Mouse (Mus musculus) inflammation-experienced regulatory T-cells, adult 6 months (primary cell): ENCODE measurements at regions not wholly inside any gene's neighbourhood (a gene's known extent, or its start where the extent isn't known, plus 50 kb on each side); places are given as distances from the start of the nearest gene placed in this dataset.
A peak's percentile ranks its signal among the peaks of the same experiment; 100 is the strongest.

Source experiments
- ATAC-seq: one replicate; pipeline ENCODE4 v1.8.0; 2017

GRCm38 (mm10) chr3:146337429-146337828 lies 67.0 kb upstream of the Ssx2ip start:
- no peak for ATAC-seq

- no peak for ATAC-seq
These were observed 66.6 kb upstream of the Ssx2ip start for GRCm38 (mm10) chr3:146337861-146338281.

GRCm38 (mm10) chr3:146338445-146338844 lies 66.0 kb upstream of the Ssx2ip start:
- ATAC-seq, result no peak

GRCm38 (mm10) chr3:146340316-146341055 lies 64.0 kb upstream of the Ssx2ip start:
- ATAC-seq, result no peak

GRCm38 (mm10) chr3:146341652-146342340 lies 62.6 kb upstream of the Ssx2ip start:
- ATAC-seq, result no peak

- ATAC-seq, result no peak
These were observed 61.7 kb upstream of the Ssx2ip start for GRCm38 (mm10) chr3:146342727-146343126.

GRCm38 (mm10) chr3:146343649-146344401 lies 60.6 kb upstream of the Ssx2ip start:
- ATAC-seq, result peak; percentile 39

GRCm38 (mm10) chr3:146344402-146345025 lies 59.9 kb upstream of the Ssx2ip start:
- ATAC-seq, result no peak

GRCm38 (mm10) chr3:146345308-146345780 lies 59.1 kb upstream of the Ssx2ip start:
- ATAC-seq, result peak; percentile 92

GRCm38 (mm10) chr3:146345946-146346345 lies 58.5 kb upstream of the Ssx2ip start:
- ATAC-seq, result no peak

GRCm38 (mm10) chr3:146347311-146347710 lies 57.1 kb upstream of the Ssx2ip start:
- no peak for ATAC-seq

GRCm38 (mm10) chr3:146348921-146349320 lies 55.5 kb upstream of the Ssx2ip start:
- ATAC-seq, result no peak

- no peak for ATAC-seq
These were observed 55.0 kb upstream of the Ssx2ip start for GRCm38 (mm10) chr3:146349393-146349792.

GRCm38 (mm10) chr3:146350126-146350525 lies 54.3 kb upstream of the Ssx2ip start:
- no peak for ATAC-seq

GRCm38 (mm10) chr3:146351468-146351867 lies 53.0 kb upstream of the Ssx2ip start:
- ATAC-seq, result no peak

- ATAC-seq, result peak; percentile 95
These were observed 52.3 kb upstream of the Ssx2ip start for GRCm38 (mm10) chr3:146352187-146352586.

GRCm38 (mm10) chr3:146353961-146354360 lies 50.5 kb upstream of the Ssx2ip start:
- no peak for ATAC-seq
